Mouse (Mus musculus) megakaryocyte progenitor cell, adult 5-6 weeks (primary cell): ENCODE results near the gene Phlda2. TPM values are rescaled to one million over a fixed set of nuclear protein-coding genes. Genes with fewer than 3 reads are reported as not detected.
"Not testable (repeated sequence)": the region's sequence is repeated elsewhere in the genome, so short reads cannot be mapped to it uniquely, and the experiment has no call there.

Experiments used
- ATAC-seq: replicated peaks from 2 replicates; pipeline ENCODE4 v1.8.0; 2016; ENCODE audit warnings: mild to moderate bottlenecking, moderate TSS enrichment, inconsistent platforms; ENCODE audit not compliant: poor library complexity
- total RNA-seq, 2 experiments: library from RNA; stranded (forward) in 1 of 2; stranded (reverse) in 1 of 2; fragments of 157-497, 149-512 nt in 1 of 2; fragments of 200-1000 nt in 1 of 2; gene quantifications; 2 replicates each; pipeline versions ENCODE4 v1.2.3 to v1.2.4; 2015 to 2017

The Phlda2 gene
- total RNA-seq (2015) = 0.81 and 2.2 TPM in 2 replicates
- total RNA-seq (2017) = not detected in 2 replicates

DNA sequence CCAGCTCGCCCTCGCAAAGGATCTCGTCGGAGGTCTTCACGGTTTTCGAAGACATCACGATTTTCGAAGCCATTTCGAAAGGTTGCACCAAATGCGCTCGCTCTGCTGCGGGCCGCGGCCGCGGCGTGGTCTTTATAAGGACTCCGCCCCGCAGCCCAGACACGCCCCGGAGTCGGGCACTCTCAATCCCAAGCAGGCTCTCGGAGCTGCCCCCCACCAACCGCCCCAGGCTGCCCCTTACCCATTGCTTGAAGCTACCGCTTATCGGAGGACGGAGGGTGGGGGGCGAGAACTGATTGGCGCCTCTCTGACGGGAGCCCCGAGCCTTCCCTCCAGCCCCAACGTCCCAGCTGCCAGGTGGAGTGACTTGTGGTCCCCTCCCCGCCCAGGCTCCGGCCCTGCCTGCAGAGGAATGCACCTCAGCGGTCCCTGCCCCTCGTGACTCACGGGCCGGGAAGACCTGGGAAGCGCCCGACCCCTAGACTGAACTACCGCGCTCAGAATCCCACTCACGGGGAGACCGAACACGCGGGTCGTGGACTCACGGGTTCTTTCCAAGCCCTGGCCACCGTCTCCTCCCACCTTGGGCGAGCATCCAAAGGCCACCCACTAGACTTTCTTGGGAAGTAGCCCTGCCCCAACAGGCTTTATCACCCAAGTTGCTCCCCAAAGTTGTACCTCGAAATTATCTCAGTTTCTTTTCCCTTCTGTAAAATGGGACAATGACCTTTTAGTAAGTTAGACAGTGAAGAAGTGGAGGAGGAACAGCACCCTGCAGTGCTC lies at the start of gene Phlda2:
Phlda2 (minus strand) TSS at position 733 of the 783 bp plus-strand sequence.
- peak; percentile 32 for ATAC-seq

- 0 out of 2 replicates have a peak, but pooled peaks have one; percentile 0 for ATAC-seq
These were observed 46.8 kb upstream of the Phlda2 start for GRCm38 (mm10) chr7:143549588-143550220.

DNA sequence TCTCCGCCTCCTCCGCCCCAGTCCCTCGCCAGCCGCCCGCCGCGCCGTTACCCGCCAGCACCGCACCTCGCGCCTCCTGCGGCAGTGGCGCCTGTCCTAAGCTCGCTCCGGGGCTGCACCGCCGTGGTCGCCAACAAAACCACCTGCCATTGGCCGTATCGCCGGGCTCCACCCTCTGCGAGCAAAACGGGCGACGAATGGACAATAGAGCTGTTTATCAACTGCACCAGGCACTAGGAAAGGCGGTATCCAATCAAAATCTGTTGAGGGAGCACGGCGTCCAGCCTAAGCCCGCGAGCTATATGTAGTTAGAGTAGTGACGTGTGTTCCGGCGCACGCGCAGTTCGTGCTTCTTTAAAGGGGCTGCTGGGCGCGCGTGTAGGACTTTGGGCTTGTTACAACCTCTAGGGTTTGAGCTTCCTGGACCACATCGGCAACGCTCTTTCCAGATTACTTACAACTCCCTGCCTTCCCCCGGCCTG lies 46.1 kb upstream of the Phlda2 start, which contains the start of gene Nap1l4:
Nap1l4 (minus strand) TSS at position 131 of the 482 bp plus-strand sequence.
- ATAC-seq = peak; percentile 90

DNA sequence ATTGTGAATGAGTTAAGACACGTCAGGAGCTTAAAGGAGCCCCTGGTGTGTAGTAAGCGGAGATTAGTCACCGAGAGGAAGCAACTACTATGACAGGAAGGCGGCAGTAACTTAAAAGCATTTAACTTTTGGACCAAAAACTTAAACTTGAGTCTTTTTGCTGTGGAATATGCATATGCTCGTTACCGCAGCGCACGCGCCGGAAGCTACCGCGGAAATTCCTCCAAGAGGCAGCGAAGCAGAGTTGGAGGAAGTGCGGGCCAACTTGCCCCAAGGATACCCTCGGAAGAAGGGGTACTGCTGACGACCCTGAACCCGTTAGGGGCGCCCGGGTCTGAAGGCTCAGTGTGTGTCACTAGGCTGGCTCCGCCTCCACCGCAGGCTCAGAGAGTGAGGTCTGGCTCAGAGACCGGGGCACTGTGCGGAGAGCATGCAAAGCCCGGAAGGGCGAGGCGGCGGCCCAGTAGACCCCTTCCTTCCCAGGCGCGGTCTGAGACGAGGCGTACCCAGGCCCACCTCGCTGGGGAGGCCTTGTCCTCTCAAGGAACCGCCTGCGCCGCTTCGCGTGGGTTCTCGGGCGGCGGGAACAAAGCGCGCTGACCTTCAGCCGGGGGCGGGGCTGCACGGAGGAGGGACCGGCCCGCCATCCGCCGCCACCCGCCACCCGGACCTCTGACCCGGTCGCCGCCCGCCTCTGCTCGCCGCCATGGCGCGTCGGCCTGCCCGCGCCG lies 45.4 kb upstream of the Phlda2 start:
- ATAC-seq = peak; percentile 40

DNA sequence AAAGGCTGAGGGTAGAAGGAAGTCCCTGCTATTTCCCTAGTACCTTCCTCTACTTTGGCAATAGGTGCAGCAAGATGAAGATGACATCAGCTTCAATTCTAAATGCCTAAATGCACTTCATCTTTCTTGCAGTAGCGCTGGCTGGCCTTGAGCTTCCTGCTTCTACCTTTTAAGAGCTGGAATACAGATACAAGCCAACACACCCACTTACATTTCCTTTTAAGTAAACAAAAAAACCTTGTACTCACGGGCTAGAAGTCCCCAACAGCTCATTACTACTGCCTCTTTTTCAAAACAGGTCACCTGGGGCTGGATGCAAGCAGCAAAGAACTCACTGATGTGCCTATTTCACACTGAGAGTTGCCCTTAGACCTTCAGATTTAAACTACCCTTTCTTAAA lies 43.6 kb upstream of the Phlda2 start:
- no peak for ATAC-seq

DNA sequence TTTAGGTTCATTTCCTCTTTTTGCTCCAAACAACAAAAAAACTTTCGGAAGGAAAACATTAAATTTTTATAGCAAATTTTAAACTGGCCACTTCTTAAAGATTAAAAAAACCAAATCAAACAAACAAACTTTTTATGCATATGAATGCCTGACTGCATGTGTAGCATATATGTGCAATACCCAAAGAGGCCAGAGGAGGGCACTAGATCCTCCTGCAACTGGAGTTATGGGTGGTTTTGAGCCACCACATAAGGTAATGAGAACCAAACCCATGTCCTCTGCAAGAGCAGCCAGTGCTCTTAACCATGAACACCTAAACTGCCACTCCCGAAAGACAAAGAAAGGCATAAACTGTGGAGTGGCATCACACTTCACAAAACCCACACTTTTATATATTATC lies 41.4 kb upstream of the Phlda2 start:
- 0 out of 2 replicates have a peak, but pooled peaks have one; percentile 18 for ATAC-seq

DNA sequence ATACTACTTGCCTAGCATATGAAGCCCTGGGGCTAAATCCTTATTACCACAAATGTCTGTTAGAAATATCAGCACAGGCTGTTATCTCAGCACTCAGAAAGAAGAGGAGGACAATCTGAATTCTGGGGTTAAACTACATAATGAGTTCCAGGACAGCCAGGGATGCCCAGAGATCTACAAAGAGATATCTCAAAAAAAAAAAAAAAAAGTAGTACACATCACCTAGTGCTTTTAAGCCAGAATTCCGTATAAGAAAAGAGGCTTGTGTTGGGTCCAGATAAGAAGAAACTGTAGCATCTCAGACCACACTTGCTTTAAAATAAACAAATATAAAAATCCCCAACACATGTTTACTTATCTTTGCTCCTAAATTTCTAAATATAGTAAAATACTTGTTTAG lies 35.7 kb upstream of the Phlda2 start:
- ATAC-seq = peak; percentile 55

DNA sequence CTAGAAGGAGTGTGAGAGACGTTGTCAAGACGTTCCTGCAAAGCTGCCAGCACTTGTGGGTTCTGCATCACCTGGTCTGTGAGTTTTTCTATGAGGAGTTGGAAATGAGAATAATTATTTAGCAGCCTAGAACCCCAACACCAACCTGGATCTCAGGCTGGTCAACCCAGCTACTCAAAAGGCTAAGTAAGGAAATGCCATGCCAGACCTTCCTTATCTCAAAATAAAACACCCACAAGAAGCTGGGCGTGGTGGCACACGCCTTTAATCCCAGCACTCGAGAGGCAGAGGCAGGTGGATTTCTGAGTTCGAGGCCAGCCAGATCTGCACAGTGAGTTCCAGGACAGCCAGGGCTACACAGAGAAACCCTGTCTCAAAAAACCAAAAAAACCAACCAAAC lies 35.3 kb upstream of the Phlda2 start:
- ATAC-seq = not testable (repeated sequence)

- no peak for ATAC-seq
These were observed 33.3 kb upstream of the Phlda2 start for GRCm38 (mm10) chr7:143536251-143536650.

DNA sequence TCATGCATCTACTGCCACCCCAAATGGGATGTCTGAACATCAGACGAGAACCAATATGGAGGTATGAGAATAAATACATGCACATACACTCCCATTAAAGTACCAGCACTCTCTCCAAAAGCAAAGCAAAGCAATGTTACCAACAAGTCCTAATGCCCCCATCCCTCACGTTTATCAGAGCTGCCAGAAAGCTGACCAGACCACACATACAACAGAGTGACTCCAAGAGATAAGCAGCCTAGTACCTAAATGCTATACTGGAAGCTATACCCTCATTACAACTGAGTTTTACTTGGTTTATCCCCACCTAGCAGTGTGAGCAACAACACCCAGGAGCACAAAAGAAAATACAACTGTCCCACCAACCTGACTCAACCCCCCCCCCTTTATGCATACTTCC lies 30.3 kb upstream of the Phlda2 start:
- peak; percentile 94 for ATAC-seq

- ATAC-seq = no peak
These were observed 29.5 kb upstream of the Phlda2 start for GRCm38 (mm10) chr7:143532410-143532809.

DNA sequence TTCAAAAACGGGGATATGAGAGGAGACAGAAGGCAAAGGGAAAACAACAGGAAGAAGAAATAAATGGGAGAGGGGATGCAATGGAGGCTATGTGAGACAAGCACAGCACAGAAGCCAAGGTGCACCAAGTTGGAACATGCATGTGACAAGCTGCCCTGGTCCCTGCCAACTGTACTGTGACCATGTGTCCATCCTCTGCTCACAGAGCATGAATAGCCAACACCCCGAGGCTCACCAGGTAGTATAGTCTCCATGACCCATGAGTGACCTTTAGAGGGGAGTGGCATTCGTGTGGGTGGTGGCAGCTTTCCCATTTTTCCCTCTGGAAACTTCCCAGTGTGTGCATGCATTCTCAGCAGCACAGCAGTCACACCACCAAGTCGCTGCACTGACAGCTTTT lies 16.4 kb upstream of the Phlda2 start:
- ATAC-seq = no peak

DNA sequence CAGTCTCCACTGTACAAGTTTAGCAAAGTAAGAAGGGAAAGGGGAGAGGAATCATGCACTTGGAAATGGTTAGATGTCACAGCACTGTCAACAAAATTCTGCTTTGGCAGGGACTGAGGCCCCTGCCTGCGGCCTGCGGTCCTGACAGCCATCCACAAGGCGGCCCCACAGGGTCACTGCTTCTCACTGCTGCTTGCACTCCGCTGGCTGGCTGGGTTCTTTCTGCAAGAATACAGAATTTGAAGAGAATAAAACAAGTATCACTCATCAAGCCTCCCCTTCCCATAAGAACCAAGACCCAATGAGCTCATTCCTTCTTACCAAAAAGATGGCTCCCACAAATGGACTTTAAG lies 11.4 kb upstream of the Phlda2 start:
- ATAC-seq = no peak

DNA sequence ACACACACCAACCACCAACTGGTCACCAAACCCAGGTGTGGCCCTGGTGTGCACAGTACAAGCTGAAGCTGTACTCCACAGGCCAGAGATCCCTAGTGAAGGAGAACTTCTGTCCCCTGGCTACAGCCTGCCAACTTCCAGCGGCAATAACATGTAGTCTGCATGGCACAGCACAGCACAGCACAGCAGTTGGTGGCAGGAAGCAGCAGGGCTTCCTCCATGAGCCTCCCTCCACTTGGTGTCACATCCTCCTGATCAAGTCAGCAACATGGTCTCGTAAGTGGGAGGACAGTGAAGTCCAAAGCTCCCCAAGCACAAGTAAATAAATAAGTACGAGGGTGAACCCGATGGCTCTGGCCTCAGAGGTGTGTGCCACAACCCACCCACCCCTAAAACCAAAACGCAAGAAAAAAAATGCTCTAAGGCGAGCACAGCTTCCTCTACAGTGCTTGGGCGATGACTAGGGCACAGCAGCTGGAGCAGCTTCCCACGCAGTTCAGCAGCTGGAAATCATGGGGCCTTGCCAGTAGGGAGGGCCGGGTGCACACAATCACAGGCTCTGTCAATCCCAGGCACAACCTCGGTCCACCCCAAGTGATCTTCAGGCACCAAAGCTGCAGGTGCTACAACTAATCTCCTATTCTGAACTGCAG lies 10.9 kb upstream of the Phlda2 start:
- ATAC-seq = peak; percentile 49

- no peak for ATAC-seq
These were observed 8.4 kb upstream of the Phlda2 start for GRCm38 (mm10) chr7:143511335-143511712.

DNA sequence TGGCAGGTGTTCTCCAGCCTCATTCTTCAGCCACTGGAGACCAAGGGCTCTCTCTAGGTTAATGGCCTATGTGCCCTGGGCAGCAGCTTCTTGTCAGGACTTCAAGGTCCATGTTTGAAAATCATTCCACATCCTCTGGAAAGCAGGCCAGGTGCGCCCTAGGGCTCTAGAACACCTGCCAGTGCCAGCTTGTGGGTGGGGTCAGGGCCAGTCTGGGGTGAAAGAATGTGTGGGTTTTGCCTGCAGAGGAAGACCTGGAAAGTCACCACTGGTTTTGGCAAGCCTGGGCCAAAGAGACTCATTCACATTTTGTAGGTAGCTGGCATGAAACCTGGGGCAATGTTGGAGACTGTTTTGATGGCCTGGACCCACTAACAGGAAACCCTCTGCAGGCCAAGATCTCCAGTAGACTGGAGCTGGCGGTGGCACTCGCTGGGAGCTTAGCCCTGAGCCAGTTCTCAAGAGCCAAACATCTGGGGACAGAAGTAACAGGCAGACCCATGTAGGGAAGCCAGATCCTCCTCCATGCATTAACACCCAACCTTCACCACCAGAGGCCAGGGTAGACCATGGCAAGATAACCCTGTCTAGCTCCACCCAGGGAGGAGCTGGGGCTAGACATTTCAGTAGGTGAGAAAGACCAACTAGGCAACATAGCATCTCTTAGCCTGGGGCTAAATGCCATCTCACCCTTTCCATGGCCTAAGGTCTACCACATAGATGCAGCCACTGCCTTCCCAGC lies 7.8 kb upstream of the Phlda2 start:
- ATAC-seq = peak; percentile 51

- ATAC-seq = no peak
These were observed 6.6 kb upstream of the Phlda2 start for GRCm38 (mm10) chr7:143509566-143509965.

GRCm38 (mm10) chr7:143506675-143507074 lies 3.7 kb upstream of the Phlda2 start:
- peak; percentile 72 for ATAC-seq

GRCm38 (mm10) chr7:143506271-143506670 lies 3.3 kb upstream of the Phlda2 start:
- no peak for ATAC-seq

GRCm38 (mm10) chr7:143505823-143506222 lies 2.9 kb upstream of the Phlda2 start:
- ATAC-seq = peak; percentile 70
